ENCODE assay signal across 17 mouse cellular contexts in genomic region chr10:34267312-34268070, GRCm38 (mm10).
"Had no signal": no experiment of that assay in that cellular context is flagged by ENCODE, and none has a peak within 500 bp of the region (broad histone marks: within the 10 kb centered on the region; RNA-seq: fewer than 3 reads in every experiment).

No protein-coding gene starts in this region.

- H3K4me3 ChIP-seq: layer of hippocampus, adult 2 months; limb, embryonic 10.5 days; liver, embryonic 15.5 days; midbrain, embryonic 13.5 days; neural tube, embryonic 12.5 days had no signal

- H3K36me3 ChIP-seq: limb, embryonic 10.5 days; liver, embryonic 15.5 days; midbrain, embryonic 13.5 days; neural tube, embryonic 12.5 days had no signal

- H3K9ac ChIP-seq: liver, embryonic 15.5 days; lung, embryonic 14.5 days; midbrain, embryonic 13.5 days; neural tube, embryonic 12.5 days had no signal

- H3K27ac ChIP-seq: kidney, postnatal 0 days; layer of hippocampus, adult 2 months; limb, embryonic 10.5 days; liver, embryonic 15.5 days; midbrain, embryonic 13.5 days; neural tube, embryonic 12.5 days had no signal

- ATAC-seq: midbrain, embryonic 13.5 days had no signal

- H3K4me1 ChIP-seq: liver, embryonic 15.5 days; midbrain, embryonic 13.5 days; neural tube, embryonic 12.5 days had no signal

- H3K9me3 ChIP-seq: limb, embryonic 10.5 days; liver, embryonic 15.5 days; midbrain, embryonic 13.5 days; neural tube, embryonic 12.5 days had no signal

- H3K27me3 ChIP-seq: liver, embryonic 15.5 days; midbrain, embryonic 13.5 days; neural tube, embryonic 12.5 days had no signal

- H3K4me2 ChIP-seq: liver, embryonic 11.5 days; liver, embryonic 15.5 days; lung, embryonic 14.5 days; midbrain, embryonic 13.5 days; neural tube, embryonic 12.5 days had no signal

- DNase-seq: kidney, adult 9 months; kidney, postnatal 4 days; lung, embryonic 14.5 days; lung, postnatal 10 days; lung, postnatal 4 days; retina, postnatal 1 day; right cerebral cortex, postnatal 4 days; spleen, adult 18-20 months; thymus, adult 18-20 months; thymus, postnatal 14 days had no signal
